Mouse (Mus musculus): ENCODE measurements around the gene Kif19a.

GRCm38 (mm10) chr11:114726965-114727825 lies 38.0 kb upstream of the Kif19a start, which contains the start of gene Dnaic2:
- TF ChIP-seq CTCF (conservative IDR thresholded peaks at IDR 0.05; ENCODE audit: low read length) (no peak), NANOG (IDR thresholded peaks at IDR 0.05; ENCODE audit: borderline replicate concordance, low read length) (no peak)
